Mouse (Mus musculus) lung, postnatal 0 days (tissue): ENCODE measurements at regions not wholly inside any gene's neighbourhood (a gene's known extent, or its start where the extent isn't known, plus 50 kb on each side); places are given as distances from the start of the nearest gene placed in this dataset.

Experiments
- CTCF ChIP-seq: IDR thresholded peaks from 2 replicates; pipeline ENCODE4 v1.5.1; 2016; ENCODE audit warnings: antibody characterized with exemption, mild to moderate bottlenecking
- EP300 ChIP-seq: IDR thresholded peaks from 2 replicates; pipeline ENCODE4 v1.6.1; 2016; ENCODE audit warnings: antibody characterized with exemption, mild to moderate bottlenecking, control low read depth

DNA sequence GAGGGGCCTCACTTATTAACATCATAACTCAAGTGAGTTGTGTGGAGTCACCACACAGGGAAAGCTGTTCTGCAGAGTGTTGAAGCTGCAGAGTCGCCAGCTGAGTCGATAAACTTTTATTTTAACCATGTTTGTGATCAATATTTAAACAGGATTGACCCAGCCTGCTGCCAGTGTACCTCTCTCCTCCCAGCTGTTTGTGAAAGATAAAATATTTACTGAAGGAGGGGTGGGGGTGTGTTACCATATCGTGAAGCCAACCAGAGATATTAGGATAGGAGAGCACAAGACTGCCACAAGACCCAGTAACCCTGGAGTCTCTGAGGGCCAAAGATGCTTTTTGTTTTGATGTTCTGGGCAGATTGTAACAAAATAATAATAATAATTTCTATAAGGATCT, 309.4 kb upstream of the Plxna2 start:
- TF ChIP-seq CTCF = no peak
- no peak for TF ChIP-seq EP300
